Mouse (Mus musculus) forebrain, postnatal 0 days (tissue): ENCODE measurements at regions not wholly inside any gene's neighbourhood (a gene's known extent, or its start where the extent isn't known, plus 50 kb on each side); places are given as distances from the start of the nearest gene placed in this dataset.
A peak's percentile ranks its signal among the peaks of the same experiment; 100 is the strongest.

ENCODE experiments used
- ATAC-seq: fragments of 200-750 bp; cut with Nextera tagmentation; 2 replicates; pipeline ENCODE4 v1.8.0; 2017; ENCODE audit warnings: mild to moderate bottlenecking, moderate library complexity
- DNase-seq: peaks from one replicate; pipeline ENCODE4 v3.0.0-alpha.2; 2015
- H3K27ac ChIP-seq: fragments of 300-500 bp; sonication (generic); 2 replicates; pipeline ENCODE4 v1.5.1; 2014; ENCODE audit warnings: low read depth, mild to moderate bottlenecking, antibody characterized with exemption, low read length, moderate library complexity, mixed read lengths
- H3K27me3 ChIP-seq: fragments of 300-500 bp; sonication (generic); 2 replicates; pipeline ENCODE4 v1.6.1; 2014; ENCODE audit warnings: mild to moderate bottlenecking, low read length, mixed read lengths; ENCODE audit not compliant: insufficient read depth
- H3K36me3 ChIP-seq: fragments of 300-500 bp; sonication (generic); 2 replicates; pipeline ENCODE4 v1.6.1; 2014; ENCODE audit warnings: mild to moderate bottlenecking, moderate library complexity; ENCODE audit not compliant: insufficient read depth
- H3K4me1 ChIP-seq: fragments of 300-500 bp; sonication (generic); 2 replicates; pipeline ENCODE4 v1.6.1; 2014; ENCODE audit warnings: antibody characterized with exemption; ENCODE audit not compliant: insufficient read depth
- H3K4me2 ChIP-seq: fragments of 300-500 bp; sonication (generic); 2 replicates; pipeline ENCODE4 v1.6.1; 2014; ENCODE audit warnings: low read depth, mild to moderate bottlenecking, moderate library complexity
- H3K4me3 ChIP-seq: fragments of 300-500 bp; sonication (generic); 2 replicates; pipeline ENCODE4 v1.5.1; 2014; ENCODE audit warnings: low read depth, low read length, mixed read lengths
- H3K9ac ChIP-seq: fragments of 300-500 bp; sonication (generic); 2 replicates; pipeline ENCODE4 v1.6.1; 2014; ENCODE audit warnings: mild to moderate bottlenecking
- H3K9me3 ChIP-seq: fragments of 300-500 bp; sonication (generic); 2 replicates; pipeline ENCODE4 v1.6.1; 2016; ENCODE audit warnings: low read length
- CTCF ChIP-seq: sonication (generic); IDR thresholded peaks from 2 replicates; pipeline ENCODE4 v1.5.1; 2016; ENCODE audit warnings: antibody characterized with exemption, control low read depth, low read depth
- WGBS: fragments of 180-500 bp; shearing (Covaris S2); extraction: QIAGEN DNeasy Blood & Tissue Kit; methylation state at CpG from one replicate; pipeline ENCODE4 v1.1.7; 2014; 5-methylcytosine and 5-hydroxymethylcytosine counted together

- no peaks in the 10 kb centered on the region for H3K36me3 ChIP-seq
- H3K4me3 ChIP-seq = no peak overlapping the region
- no peak overlapping the region for H3K4me2 ChIP-seq
- DNase-seq (no peak), ATAC-seq (no peak)
- H3K9me3 ChIP-seq = no peaks in the 10 kb centered on the region
- 77% methylated on average over 2 of the region's 2 CpGs for WGBS
- no peak overlapping the region for H3K27ac ChIP-seq
- peaks cover 4% of the 10 kb centered on the region; the same call in 1 of the 2 replicates for H3K4me1 ChIP-seq
- no peak for TF ChIP-seq CTCF
- no peaks in the 10 kb centered on the region; the same call in 1 of the 2 replicates for H3K27me3 ChIP-seq
- no peak overlapping the region for H3K9ac ChIP-seq
These were observed 96.2 kb downstream of the Hes1 start for GRCm38 (mm10) chr16:30160399-30160798.

GRCm38 (mm10) chr16:30163303-30163702 lies 99.1 kb downstream of the Hes1 start:
- Histone ChIP-seq H3K27ac (no peak overlapping the region), H3K9ac (no peak overlapping the region), H3K4me3 (no peak overlapping the region), H3K36me3 (no peaks in the 10 kb centered on the region), H3K4me2 (no peak overlapping the region), H3K9me3 (no peaks in the 10 kb centered on the region), H3K27me3 (no peaks in the 10 kb centered on the region; the same call in 1 of the 2 replicates), H3K4me1 (no peaks in the 10 kb centered on the region)
- no peak for TF ChIP-seq CTCF
- ATAC-seq (no peak), DNase-seq (no peak)
- WGBS = 85% methylated on average over 4 of the region's 4 CpGs

DNA sequence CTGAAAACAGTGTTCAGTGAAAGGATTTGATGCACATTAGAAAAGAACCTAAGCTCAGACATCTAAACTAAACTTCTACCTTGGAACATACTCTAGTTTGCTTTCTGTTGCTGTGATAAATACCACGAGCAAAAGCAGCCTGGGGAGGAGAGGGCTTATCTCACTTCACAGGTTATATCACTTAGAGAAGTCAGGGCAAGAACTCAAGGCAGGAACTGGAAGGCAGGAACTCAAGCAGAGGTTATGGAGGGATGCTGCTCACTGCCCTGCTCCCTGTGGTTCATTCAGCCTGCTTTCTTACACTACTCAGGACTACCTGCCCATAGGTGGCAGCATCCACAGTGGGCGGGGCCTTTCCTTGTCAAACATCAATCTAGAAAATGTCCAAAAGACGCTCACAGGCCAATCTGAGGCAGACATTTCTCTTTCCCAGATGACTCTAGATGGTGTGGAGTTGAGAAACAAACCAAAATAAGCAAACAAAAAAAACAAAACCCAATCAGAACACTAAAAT lies 101.5 kb downstream of the Hes1 start:
- no peak for DNase-seq
- H3K4me2 ChIP-seq = no peak overlapping the region
- H3K27ac ChIP-seq = no peak overlapping the region
- H3K9me3 ChIP-seq = no peaks in the 10 kb centered on the region
- no peak overlapping the region for H3K9ac ChIP-seq
- H3K36me3 ChIP-seq = no peaks in the 10 kb centered on the region
- WGBS = 84% methylated on average over 3 of the region's 3 CpGs
- no peaks in the 10 kb centered on the region for H3K4me1 ChIP-seq
- peaks cover 5% of the 10 kb centered on the region; the same call in 1 of the 2 replicates for H3K27me3 ChIP-seq
- ATAC-seq = no peak
- TF ChIP-seq CTCF = no peak
- H3K4me3 ChIP-seq = no peak overlapping the region

GRCm38 (mm10) chr16:30171381-30172079 lies 95.8 kb downstream of the Cpn2 start:
- DNase-seq (peak; percentile 73), ATAC-seq (peak; percentile 28)
- 53% methylated on average over 24 of the region's 24 CpGs for WGBS
- peaks cover 5% of the 10 kb centered on the region; the same call in 1 of the 2 replicates for H3K4me1 ChIP-seq
- H3K9ac ChIP-seq = no peak overlapping the region
- peaks cover 5% of the 10 kb centered on the region; the same call in 1 of the 2 replicates for H3K27me3 ChIP-seq
- no peaks in the 10 kb centered on the region for H3K9me3 ChIP-seq
- H3K36me3 ChIP-seq = no peaks in the 10 kb centered on the region
- H3K4me2 ChIP-seq = peak overlapping the region; percentile 29
- TF ChIP-seq CTCF = no peak
- no peak overlapping the region for H3K4me3 ChIP-seq
- no peak overlapping the region for H3K27ac ChIP-seq

GRCm38 (mm10) chr16:30172136-30172731 lies 95.1 kb downstream of the Cpn2 start:
- no peak for TF ChIP-seq CTCF
- no peaks in the 10 kb centered on the region for H3K36me3 ChIP-seq
- no peak overlapping the region for H3K9ac ChIP-seq
- H3K9me3 ChIP-seq = no peaks in the 10 kb centered on the region
- DNase-seq (no peak), ATAC-seq (no peak; the same call in 1 of the 2 replicates)
- H3K4me3 ChIP-seq = no peak overlapping the region
- peaks cover 5% of the 10 kb centered on the region; the same call in 1 of the 2 replicates for H3K4me1 ChIP-seq
- peak overlapping the region; percentile 29 for H3K4me2 ChIP-seq
- H3K27me3 ChIP-seq = peaks cover 5% of the 10 kb centered on the region; the same call in 1 of the 2 replicates
- WGBS = 64% methylated on average over 13 of the region's 13 CpGs
- H3K27ac ChIP-seq = no peak overlapping the region

- no peak overlapping the region for H3K4me3 ChIP-seq
- no peak overlapping the region for H3K4me2 ChIP-seq
- H3K27me3 ChIP-seq = peaks cover 5% of the 10 kb centered on the region; the same call in 1 of the 2 replicates
- no peak overlapping the region for H3K9ac ChIP-seq
- no peak for TF ChIP-seq CTCF
- ATAC-seq = peak; percentile 69
- H3K9me3 ChIP-seq = no peaks in the 10 kb centered on the region
- H3K4me1 ChIP-seq = peaks cover 5% of the 10 kb centered on the region; the same call in 1 of the 2 replicates
- H3K36me3 ChIP-seq = no peaks in the 10 kb centered on the region
- 18% methylated on average over 9 of the region's 9 CpGs for WGBS
- H3K27ac ChIP-seq = no peak overlapping the region
- DNase-seq = peak; percentile 56
These were observed 94.5 kb downstream of the Cpn2 start for GRCm38 (mm10) chr16:30172798-30173202.
